Mouse (Mus musculus) heart, embryonic 16.5 days (tissue): ENCODE data around the gene Dclk2. TPM values are rescaled to one million over a fixed set of nuclear protein-coding genes. Genes with fewer than 3 reads are reported as not detected.
A peak's percentile ranks its signal among the peaks of the same experiment; 100 is the strongest.

Experiments
- ATAC-seq: fragments of 200-750 bp; cut with Nextera tagmentation; replicated peaks from 2 replicates; pipeline ENCODE4 v1.8.0; 2017; ENCODE audit warnings: moderate number of reproducible peaks; ENCODE audit not compliant: insufficient read depth, low FRiP score; ENCODE audit errors: extremely low read depth
- H3K27ac ChIP-seq: fragments of 300-500 bp; sonication (generic); 2 replicates; pipeline ENCODE4 v1.5.1; 2014; ENCODE audit warnings: mild to moderate bottlenecking, low read length, control low read depth, moderate library complexity
- H3K27me3 ChIP-seq: fragments of 300-500 bp; sonication (generic); 2 replicates; pipeline ENCODE4 v1.6.1; 2014; ENCODE audit warnings: low read length, mixed read lengths; ENCODE audit not compliant: control insufficient read depth, insufficient read depth
- H3K36me3 ChIP-seq: fragments of 300-500 bp; sonication (generic); 2 replicates; pipeline ENCODE4 v1.6.1; 2014; ENCODE audit not compliant: control insufficient read depth, insufficient read depth
- H3K4me1 ChIP-seq: fragments of 300-500 bp; sonication (generic); 2 replicates; pipeline ENCODE4 v1.6.1; 2014; ENCODE audit warnings: low read length, mixed read lengths; ENCODE audit not compliant: control insufficient read depth, insufficient read depth
- H3K4me2 ChIP-seq: fragments of 300-500 bp; sonication (generic); 2 replicates; pipeline ENCODE4 v1.6.1; 2014; ENCODE audit warnings: low read depth, mild to moderate bottlenecking, control low read depth, low read length
- H3K4me3 ChIP-seq: fragments of 300-500 bp; sonication (generic); 2 replicates; pipeline ENCODE4 v1.5.1; 2014; ENCODE audit warnings: mild to moderate bottlenecking, control low read depth, low read length
- H3K9ac ChIP-seq: fragments of 300-500 bp; sonication (generic); 2 replicates; pipeline ENCODE4 v1.6.1; 2014; ENCODE audit warnings: low read length, control low read depth
- H3K9me3 ChIP-seq: fragments of 300-500 bp; sonication (generic); replicated peaks from 2 replicates; pipeline ENCODE4 v1.6.1; 2016; ENCODE audit warnings: low read length; ENCODE audit not compliant: control insufficient read depth
- WGBS: fragments of 180-500 bp; shearing (Covaris S2); extraction: QIAGEN DNeasy Blood & Tissue Kit; methylation state at CpG from one replicate; pipeline ENCODE4 v1.1.7; 2014; 5-methylcytosine and 5-hydroxymethylcytosine counted together
- polyA plus RNA-seq: library from polyadenylated mRNA; unstranded; fragments of >200 nt; fragmentation: Nextera tagmentation; extraction: Ambion mirVana; gene quantifications from 2 replicates; pipeline ENCODE4 v1.2.1, GENCODE M21; 2015

Gene Dclk2
- polyA plus RNA-seq, 1 experiment from 2014 or later: 4.5 TPM

GRCm38 (mm10) chr3:86804265-86804664 lies 116.4 kb downstream of the Dclk2 start:
- ATAC-seq: no peak
- 70% methylated on average over 9 of the region's 9 CpGs for WGBS
- H3K27me3 ChIP-seq: no peaks in the 10 kb centered on the region
- H3K4me3 ChIP-seq: no peak overlapping the region
- no peaks in the 10 kb centered on the region for H3K36me3 ChIP-seq
- no peaks in the 10 kb centered on the region for H3K9me3 ChIP-seq
- no peak overlapping the region for H3K27ac ChIP-seq
- no peak overlapping the region for H3K9ac ChIP-seq
- H3K4me2 ChIP-seq: no peak overlapping the region
- H3K4me1 ChIP-seq: no peaks in the 10 kb centered on the region

GRCm38 (mm10) chr3:86802825-86803224 lies 117.8 kb downstream of the Dclk2 start:
- H3K4me2 ChIP-seq: no peak overlapping the region
- ATAC-seq: no peak
- H3K27ac ChIP-seq: no peak overlapping the region
- no peaks in the 10 kb centered on the region for H3K4me1 ChIP-seq
- H3K9me3 ChIP-seq: no peaks in the 10 kb centered on the region
- WGBS: 48% methylated on average over 8 of the region's 8 CpGs
- H3K27me3 ChIP-seq: no peaks in the 10 kb centered on the region
- no peak overlapping the region for H3K4me3 ChIP-seq
- H3K9ac ChIP-seq: no peak overlapping the region
- H3K36me3 ChIP-seq: no peaks in the 10 kb centered on the region

- H3K27ac ChIP-seq: no peak overlapping the region
- H3K36me3 ChIP-seq: no peaks in the 10 kb centered on the region
- 84% methylated on average over 8 of the region's 8 CpGs for WGBS
- ATAC-seq: no peak
- no peaks in the 10 kb centered on the region for H3K4me1 ChIP-seq
- no peak overlapping the region for H3K9ac ChIP-seq
- H3K4me3 ChIP-seq: no peak overlapping the region
- H3K4me2 ChIP-seq: no peak overlapping the region
- no peaks in the 10 kb centered on the region for H3K27me3 ChIP-seq
- H3K9me3 ChIP-seq: no peaks in the 10 kb centered on the region
Measured at GRCm38 (mm10) chr3:86800841-86801240, 119.8 kb downstream of the Dclk2 start.

- no peak for ATAC-seq
- Histone ChIP-seq H3K4me3 (no peak overlapping the region), H3K9me3 (no peaks in the 10 kb centered on the region), H3K9ac (no peak overlapping the region), H3K27ac (no peak overlapping the region), H3K27me3 (no peaks in the 10 kb centered on the region), H3K36me3 (no peaks in the 10 kb centered on the region), H3K4me2 (no peak overlapping the region), H3K4me1 (0 out of 2 replicates have a peak, but pooled peaks cover under 1% of the 10 kb centered on the region)
- 60% methylated on average over 9 of the region's 9 CpGs for WGBS
Measured at GRCm38 (mm10) chr3:86799041-86799440, 121.6 kb downstream of the Dclk2 start.

GRCm38 (mm10) chr3:86797871-86798460 lies 122.7 kb downstream of the Dclk2 start:
- 68% methylated on average over 13 of the region's 13 CpGs for WGBS
- Histone ChIP-seq H3K4me2 (no peak overlapping the region), H3K36me3 (no peaks in the 10 kb centered on the region), H3K9ac (no peak overlapping the region), H3K27ac (no peak overlapping the region), H3K9me3 (no peaks in the 10 kb centered on the region), H3K4me3 (no peak overlapping the region), H3K4me1 (0 out of 2 replicates have a peak, but pooled peaks cover 4% of the 10 kb centered on the region), H3K27me3 (no peaks in the 10 kb centered on the region)
- no peak for ATAC-seq

- Histone ChIP-seq H3K36me3 (no peaks in the 10 kb centered on the region), H3K4me2 (no peak overlapping the region), H3K9ac (no peak overlapping the region), H3K4me3 (no peak overlapping the region), H3K27me3 (no peaks in the 10 kb centered on the region), H3K9me3 (no peaks in the 10 kb centered on the region), H3K27ac (no peak overlapping the region), H3K4me1 (0 out of 2 replicates have a peak, but pooled peaks cover 4% of the 10 kb centered on the region)
- WGBS: 33% methylated on average over 6 of the region's 6 CpGs
- ATAC-seq: no peak
Measured at GRCm38 (mm10) chr3:86796716-86797115, 123.9 kb downstream of the Dclk2 start.

GRCm38 (mm10) chr3:86793720-86794191 lies 126.9 kb downstream of the Dclk2 start:
- Histone ChIP-seq H3K27me3 (no peaks in the 10 kb centered on the region), H3K4me1 (peaks cover 8% of the 10 kb centered on the region; the same call in 1 of the 2 replicates), H3K9me3 (no peaks in the 10 kb centered on the region), H3K9ac (no peak overlapping the region), H3K27ac (peak overlapping the region; percentile 52), H3K4me2 (no peak overlapping the region), H3K4me3 (no peak overlapping the region), H3K36me3 (no peaks in the 10 kb centered on the region)
- WGBS: 24% methylated on average over 1 of the region's 1 CpGs
- peak; percentile 66 for ATAC-seq

GRCm38 (mm10) chr3:86793264-86793663 lies 127.4 kb downstream of the Dclk2 start:
- Histone ChIP-seq H3K27me3 (no peaks in the 10 kb centered on the region), H3K36me3 (no peaks in the 10 kb centered on the region), H3K9me3 (no peaks in the 10 kb centered on the region), H3K4me2 (no peak overlapping the region), H3K27ac (peak overlapping the region; percentile 52), H3K4me1 (peaks cover 9% of the 10 kb centered on the region; the same call in 1 of the 2 replicates), H3K9ac (no peak overlapping the region), H3K4me3 (no peak overlapping the region)
- ATAC-seq: peak; percentile 6; the same call in 1 of the 2 replicates
- 44% methylated on average over 4 of the region's 4 CpGs for WGBS

GRCm38 (mm10) chr3:86789752-86790151 lies 130.9 kb downstream of the Dclk2 start:
- no peak overlapping the region for H3K9ac ChIP-seq
- no peak for ATAC-seq
- no peak overlapping the region for H3K4me2 ChIP-seq
- no peaks in the 10 kb centered on the region for H3K9me3 ChIP-seq
- no peak overlapping the region for H3K4me3 ChIP-seq
- no peaks in the 10 kb centered on the region for H3K27me3 ChIP-seq
- WGBS: 76% methylated on average over 5 of the region's 5 CpGs
- no peak overlapping the region for H3K27ac ChIP-seq
- H3K36me3 ChIP-seq: no peaks in the 10 kb centered on the region
- peaks cover 26% of the 10 kb centered on the region for H3K4me1 ChIP-seq
